Mouse (Mus musculus) liver, adult 2 months (tissue): ENCODE measurements around the gene 4933405O20Rik.

Experiments used
- CTCF ChIP-seq: fragments of 200-500 bp; IDR thresholded peaks from 2 replicates; pipeline ENCODE4 v1.5.1; 2011; ENCODE audit warnings: low read depth, low read length, control low read depth
- POLR2A ChIP-seq: fragments of 200-500 bp; IDR thresholded peaks from 2 replicates; pipeline ENCODE4 v1.6.1; 2011; ENCODE audit warnings: low read length, control low read depth; ENCODE audit not compliant: insufficient read depth; ENCODE audit errors: extremely low read depth

- TF ChIP-seq CTCF (no peak), POLR2A (no peak)
Measured at GRCm38 (mm10) chr7:50629186-50629585, 30.2 kb downstream of the 4933405O20Rik start.
